Mouse (Mus musculus) small intestine, adult 2 months (tissue): ENCODE results near the gene P4ha2. TPM values are rescaled to one million over a fixed set of nuclear protein-coding genes. Genes with fewer than 3 reads are reported as not detected.

Experiments
- H3K27ac ChIP-seq: fragments of 200-500 bp; 2 replicates; pipeline ENCODE4 v1.5.1; 2012; ENCODE audit warnings: low read depth, low read length, control low read depth, inconsistent platforms; ENCODE audit not compliant: insufficient read depth
- H3K27me3 ChIP-seq: fragments of 200-500 bp; 2 replicates; pipeline ENCODE4 v1.6.1; 2012; ENCODE audit warnings: mild to moderate bottlenecking, moderate library complexity, low read length, inconsistent platforms; ENCODE audit not compliant: control insufficient read depth, insufficient read depth
- H3K36me3 ChIP-seq: fragments of 200-500 bp; 2 replicates; pipeline ENCODE4 v1.6.1; 2012; ENCODE audit warnings: mild to moderate bottlenecking, low read length, control low read depth, inconsistent platforms; ENCODE audit not compliant: control insufficient read depth, insufficient read depth
- H3K4me1 ChIP-seq: fragments of 200-500 bp; 2 replicates; pipeline ENCODE4 v1.6.1; 2012; ENCODE audit warnings: low read length, inconsistent platforms, mixed read lengths; ENCODE audit not compliant: control insufficient read depth, insufficient read depth, insufficient read length
- H3K4me3 ChIP-seq: fragments of 200-500 bp; 2 replicates; pipeline ENCODE4 v1.5.1; 2012; ENCODE audit warnings: low read depth, mild to moderate bottlenecking, control low read depth, inconsistent platforms, low read length, moderate library complexity
- CTCF ChIP-seq: fragments of 200-500 bp; IDR thresholded peaks from 2 replicates; pipeline ENCODE4 v1.5.1; 2012; ENCODE audit warnings: low read depth, mild to moderate bottlenecking, control low read depth, inconsistent platforms, low read length, moderate library complexity, mixed read lengths; ENCODE audit not compliant: insufficient replicate concordance, insufficient read length; ENCODE audit errors: extremely low read depth
- POLR2A ChIP-seq: fragments of 200-500 bp; IDR thresholded peaks from 2 replicates; pipeline ENCODE4 v1.6.1; 2012; ENCODE audit warnings: low read depth, mild to moderate bottlenecking, control low read depth, inconsistent platforms, low read length, moderate library complexity
- WGBS: fragments of 180-500 bp; shearing (Covaris S2); methylation state at CpG from one replicate; pipeline ENCODE4 v1.1.7; 2018; 5-methylcytosine and 5-hydroxymethylcytosine counted together
- polyA plus RNA-seq: library from polyadenylated mRNA; depleted of rRNA; stranded (reverse); fragments of >200 nt; gene quantifications from 2 replicates; pipeline ENCODE4 v1.2.3, GENCODE M21; 2012

The P4ha2 gene
- polyA plus RNA-seq, 1 experiment, result 1.5 TPM

GRCm38 (mm10) chr11:54057428-54057827 is 42.5 kb upstream of the P4ha2 start:
- WGBS, result 74% methylated on average over 2 of the region's 2 CpGs
- H3K4me1 ChIP-seq, result peaks cover 20% of the 10 kb centered on the region

GRCm38 (mm10) chr11:54058056-54058617 is 41.8 kb upstream of the P4ha2 start:
- WGBS, result 86% methylated on average over 10 of the region's 10 CpGs
- no peak overlapping the region for H3K4me3 ChIP-seq
- TF ChIP-seq CTCF, result no peak
- no peak for TF ChIP-seq POLR2A
- H3K4me1 ChIP-seq, result peaks cover 20% of the 10 kb centered on the region
- H3K36me3 ChIP-seq, result no peaks in the 10 kb centered on the region
- no peak overlapping the region for H3K27ac ChIP-seq
- H3K27me3 ChIP-seq, result no peaks in the 10 kb centered on the region

More at GRCm38 (mm10) chr11:54057428-54057827, 42.5 kb upstream of the P4ha2 start:
- TF ChIP-seq CTCF, result no peak
- no peak for TF ChIP-seq POLR2A
- H3K36me3 ChIP-seq, result no peaks in the 10 kb centered on the region
- H3K4me3 ChIP-seq, result no peak overlapping the region
- H3K27me3 ChIP-seq, result no peaks in the 10 kb centered on the region
- H3K27ac ChIP-seq, result no peak overlapping the region

- Histone ChIP-seq H3K4me1 (peaks cover 20% of the 10 kb centered on the region), H3K27me3 (no peaks in the 10 kb centered on the region), H3K27ac (no peak overlapping the region), H3K36me3 (no peaks in the 10 kb centered on the region), H3K4me3 (no peak overlapping the region)
- TF ChIP-seq POLR2A (no peak), CTCF (no peak)
- 70% methylated on average over 6 of the region's 6 CpGs for WGBS
Measured at GRCm38 (mm10) chr11:54058643-54059042, 41.3 kb upstream of the P4ha2 start.

GRCm38 (mm10) chr11:54059526-54059925 is 40.4 kb upstream of the P4ha2 start:
- H3K4me3 ChIP-seq, result no peak overlapping the region
- H3K4me1 ChIP-seq, result peaks cover 20% of the 10 kb centered on the region
- no peak overlapping the region for H3K27ac ChIP-seq
- TF ChIP-seq POLR2A (no peak), CTCF (no peak)
- H3K27me3 ChIP-seq, result no peaks in the 10 kb centered on the region
- 38% methylated on average over 1 of the region's 1 CpGs for WGBS
- no peaks in the 10 kb centered on the region for H3K36me3 ChIP-seq

- Histone ChIP-seq H3K27ac (peak overlapping the region; percentile 47), H3K4me3 (no peak overlapping the region), H3K36me3 (no peaks in the 10 kb centered on the region), H3K4me1 (peaks cover 20% of the 10 kb centered on the region), H3K27me3 (no peaks in the 10 kb centered on the region)
- TF ChIP-seq POLR2A, result no peak
- TF ChIP-seq CTCF, result no peak
- WGBS, result 40% methylated on average over 9 of the region's 9 CpGs
Measured at GRCm38 (mm10) chr11:54060316-54060715, 39.6 kb upstream of the P4ha2 start.

- WGBS, result 74% methylated on average over 12 of the region's 12 CpGs
- peaks cover 10% of the 10 kb centered on the region; the same call in 1 of the 2 replicates for H3K4me1 ChIP-seq
- H3K27ac ChIP-seq, result 0 out of 2 replicates have a peak overlapping the region, but pooled peaks have one; percentile 7
- no peak for TF ChIP-seq POLR2A
- TF ChIP-seq CTCF, result no peak
- no peak overlapping the region for H3K4me3 ChIP-seq
- H3K27me3 ChIP-seq, result no peaks in the 10 kb centered on the region
- no peaks in the 10 kb centered on the region for H3K36me3 ChIP-seq
Measured at GRCm38 (mm10) chr11:54062086-54062752, 37.7 kb upstream of the P4ha2 start.

- no peaks in the 10 kb centered on the region for H3K27me3 ChIP-seq
- H3K4me3 ChIP-seq, result no peak overlapping the region
- 71% methylated on average over 9 of the region's 9 CpGs for WGBS
- no peaks in the 10 kb centered on the region for H3K36me3 ChIP-seq
- peaks cover 10% of the 10 kb centered on the region; the same call in 1 of the 2 replicates for H3K4me1 ChIP-seq
- no peak for TF ChIP-seq CTCF
- TF ChIP-seq POLR2A, result no peak
- 0 out of 2 replicates have a peak overlapping the region, but pooled peaks have one; percentile 7 for H3K27ac ChIP-seq
Measured at GRCm38 (mm10) chr11:54062753-54063471, 37.0 kb upstream of the P4ha2 start.
